In the genomic region with DNA sequence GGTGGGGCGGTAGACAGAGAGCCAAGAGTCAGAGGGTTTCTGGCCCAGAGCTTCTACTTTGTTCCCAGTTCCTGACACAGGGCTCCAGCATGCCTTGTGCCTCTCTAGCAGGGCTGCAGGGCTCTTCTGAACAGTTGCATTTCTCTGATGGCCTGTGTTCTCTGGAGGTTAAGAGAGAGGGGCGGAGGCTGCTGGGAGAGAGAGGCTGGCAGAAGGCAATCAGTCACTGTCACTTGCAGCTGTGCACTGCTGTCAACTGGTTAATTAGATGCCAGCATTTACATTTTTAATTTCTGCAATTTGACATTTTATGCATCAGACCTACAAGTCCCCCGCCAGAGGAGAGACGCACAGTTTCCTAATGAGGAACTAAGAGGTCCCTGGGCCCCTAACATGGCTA, we compare ENCODE assay signal across 23 mouse cellular contexts.
DNase-seq lines count a peak whose midpoint lies in the region; ATAC-seq and TF ChIP-seq lines count a peak whose summit lies in the region.
"Had no signal": no experiment of that assay in that cellular context is flagged by ENCODE, and none has a peak within 500 bp of the region (broad histone marks: within the 10 kb centered on the region; RNA-seq: fewer than 3 reads in every experiment).

No protein-coding gene starts in this region.

- peaks cover 7% of the 10 kb centered on the region for H3K4me1 ChIP-seq in forebrain, embryonic 15.5 days
- H3K4me1 ChIP-seq in forebrain, embryonic 12.5 days: no peaks in the 10 kb centered on the region
- H3K4me1 ChIP-seq in neural tube, embryonic 11.5 days (ENCODE audit: control insufficient read depth, insufficient read depth, low read length): no peaks in the 10 kb centered on the region
- peaks cover 5% of the 10 kb centered on the region; the same call in 1 of the 2 replicates for H3K4me1 ChIP-seq in hindbrain, embryonic 14.5 days (replicated peaks; ENCODE audit: control insufficient read depth, insufficient read depth, low read length)
- no peaks in the 10 kb centered on the region for H3K4me1 ChIP-seq in cerebellum, adult 2 months (ENCODE audit: control insufficient read depth, insufficient read depth, low read length)
- H3K4me1 ChIP-seq: heart, embryonic 15.5 days; limb, embryonic 13.5 days; liver, embryonic 15.5 days; stomach, embryonic 15.5 days had no signal

- no peaks in the 10 kb centered on the region for H3K9me3 ChIP-seq in forebrain, embryonic 15.5 days
- no peaks in the 10 kb centered on the region for H3K9me3 ChIP-seq in forebrain, embryonic 12.5 days
- H3K9me3 ChIP-seq in neural tube, embryonic 11.5 days (ENCODE audit: control insufficient read depth, low read length): no peaks in the 10 kb centered on the region
- no peaks in the 10 kb centered on the region for H3K9me3 ChIP-seq in hindbrain, embryonic 14.5 days (ENCODE audit: control insufficient read depth, low read length)
- H3K9me3 ChIP-seq: heart, embryonic 15.5 days; limb, embryonic 13.5 days; liver, embryonic 15.5 days; megakaryocyte, embryonic 14.5 days; stomach, embryonic 15.5 days had no signal

- no peak overlapping the region for H3K9ac ChIP-seq in forebrain, embryonic 15.5 days (replicated peaks)
- no peak overlapping the region for H3K9ac ChIP-seq in forebrain, embryonic 12.5 days
- no peak overlapping the region for H3K9ac ChIP-seq in neural tube, embryonic 11.5 days (ENCODE audit: low read length)
- no peak overlapping the region for H3K9ac ChIP-seq in hindbrain, embryonic 14.5 days
- H3K9ac ChIP-seq: heart, embryonic 15.5 days; limb, embryonic 13.5 days; liver, embryonic 15.5 days; stomach, embryonic 15.5 days had no signal

- peak overlapping the region; percentile 37; the same call in 1 of the 2 replicates for H3K27ac ChIP-seq in forebrain, embryonic 15.5 days (replicated peaks)
- H3K27ac ChIP-seq in forebrain, embryonic 12.5 days: no peak overlapping the region
- no peak overlapping the region for H3K27ac ChIP-seq in neural tube, embryonic 11.5 days (ENCODE audit: low read depth, low read length)
- H3K27ac ChIP-seq in hindbrain, embryonic 14.5 days: peak overlapping the region; percentile 44
- H3K27ac ChIP-seq in cerebellum, adult 2 months (ENCODE audit: insufficient read depth, low read length): no peak overlapping the region
- H3K27ac ChIP-seq: heart, embryonic 15.5 days; limb, embryonic 13.5 days; liver, embryonic 15.5 days; stomach, embryonic 15.5 days had no signal

- WGBS in forebrain, embryonic 15.5 days: 69% methylated on average over 4 of the region's 4 CpGs
- 77% methylated on average over 4 of the region's 4 CpGs for WGBS in forebrain, embryonic 12.5 days
- 77% methylated on average over 4 of the region's 4 CpGs for WGBS in neural tube, embryonic 11.5 days
- 49% methylated on average over 4 of the region's 4 CpGs for WGBS in hindbrain, embryonic 14.5 days
- WGBS in cerebellum, adult 2 months: 84% methylated on average over 4 of the region's 4 CpGs

- DNase-seq in neural tube, embryonic 11.5 days (ENCODE audit: low spot score): peak; percentile 31
- no peak for DNase-seq in neural tube, embryonic 10.5 days (ENCODE audit: extremely low spot score, low spot score)
- peak; percentile 37 for DNase-seq in hindbrain, embryonic 14.5 days (ENCODE audit: low spot score)
- DNase-seq in kidney, postnatal 14 days: no peak
- DNase-seq in cerebellum, adult 2 months: no peak
- DNase-seq: adrenal gland, postnatal 14 days; B cell, adult 2 months; cerebellum, adult 18-20 months; kidney, adult 2 months; kidney, postnatal 25 days; spleen, adult 18-20 months; thymus, postnatal 25 days had no signal

- H3K27me3 ChIP-seq in forebrain, embryonic 15.5 days: no peaks in the 10 kb centered on the region
- H3K27me3 ChIP-seq in forebrain, embryonic 12.5 days: no peaks in the 10 kb centered on the region
- no peaks in the 10 kb centered on the region for H3K27me3 ChIP-seq in neural tube, embryonic 11.5 days (ENCODE audit: control insufficient read depth, insufficient read depth, low read length)
- no peaks in the 10 kb centered on the region for H3K27me3 ChIP-seq in hindbrain, embryonic 14.5 days (ENCODE audit: control insufficient read depth, insufficient read depth, low read length)
- no peaks in the 10 kb centered on the region for H3K27me3 ChIP-seq in cerebellum, adult 2 months (ENCODE audit: control insufficient read depth, insufficient read depth, low read length)
- H3K27me3 ChIP-seq: heart, embryonic 15.5 days; limb, embryonic 13.5 days; liver, embryonic 15.5 days; megakaryocyte, embryonic 14.5 days; Patski; stomach, embryonic 15.5 days had no signal

- peaks cover 34% of the 10 kb centered on the region for H3K36me3 ChIP-seq in forebrain, embryonic 15.5 days
- H3K36me3 ChIP-seq in forebrain, embryonic 12.5 days (replicated peaks): 0 out of 2 replicates have a peak, but pooled peaks cover 4% of the 10 kb centered on the region
- H3K36me3 ChIP-seq in neural tube, embryonic 11.5 days (ENCODE audit: control insufficient read depth, insufficient read depth, low read length): no peaks in the 10 kb centered on the region
- peaks cover 51% of the 10 kb centered on the region for H3K36me3 ChIP-seq in hindbrain, embryonic 14.5 days (replicated peaks; ENCODE audit: control insufficient read depth, insufficient read depth)
- H3K36me3 ChIP-seq: liver, embryonic 15.5 days; stomach, embryonic 15.5 days had no signal

- no peak for TF ChIP-seq POLR2A in cerebellum, adult 2 months (IDR thresholded peaks at IDR 0.05; ENCODE audit: borderline replicate concordance, insufficient read depth, low read length)

- no peak overlapping the region for H3K4me3 ChIP-seq in forebrain, embryonic 15.5 days
- H3K4me3 ChIP-seq in forebrain, embryonic 12.5 days (replicated peaks): no peak overlapping the region
- H3K4me3 ChIP-seq in neural tube, embryonic 11.5 days (ENCODE audit: low read depth, low read length): no peak overlapping the region
- no peak overlapping the region for H3K4me3 ChIP-seq in hindbrain, embryonic 14.5 days (replicated peaks; ENCODE audit: low read length)
- no peak overlapping the region for H3K4me3 ChIP-seq in cerebellum, adult 2 months (replicated peaks; ENCODE audit: insufficient read depth, low read depth, low read length)
- H3K4me3 ChIP-seq: heart, embryonic 15.5 days; limb, embryonic 13.5 days; liver, embryonic 15.5 days; megakaryocyte, embryonic 14.5 days; myocyte; stomach, embryonic 15.5 days had no signal

- H3K4me2 ChIP-seq in forebrain, embryonic 15.5 days (replicated peaks): no peak overlapping the region
- no peak overlapping the region for H3K4me2 ChIP-seq in forebrain, embryonic 12.5 days
- no peak overlapping the region for H3K4me2 ChIP-seq in neural tube, embryonic 11.5 days (ENCODE audit: low read depth)
- no peak overlapping the region for H3K4me2 ChIP-seq in hindbrain, embryonic 14.5 days (replicated peaks)
- H3K4me2 ChIP-seq: heart, embryonic 15.5 days; limb, embryonic 13.5 days; liver, embryonic 15.5 days; stomach, embryonic 15.5 days had no signal

- TF ChIP-seq CTCF in cerebellum, adult 2 months (IDR thresholded peaks at IDR 0.05; ENCODE audit: borderline replicate concordance, insufficient read depth, low read depth, low read length): no peak

- peak; percentile 60 for ATAC-seq in forebrain, embryonic 15.5 days (replicated peaks)
- no peak for ATAC-seq in forebrain, embryonic 12.5 days (ENCODE audit: low FRiP score)
- no peak for ATAC-seq in neural tube, embryonic 11.5 days (ENCODE audit: insufficient read depth, low FRiP score, low TSS enrichment)
- peak; percentile 54; the same call in 1 of the 2 replicates for ATAC-seq in hindbrain, embryonic 14.5 days (ENCODE audit: low FRiP score)
- ATAC-seq: activated CD4-positive, CD25-positive, alpha-beta regulatory T cell, adult 4 months; lung, postnatal 0 days; Patski had no signal

Comparison
In these comparisons a context has a peak if more than half of its experiments do, and no peak if none do; other contexts are left out.
1. ATAC-seq: peak in forebrain, embryonic 15.5 days (single experiment) and hindbrain, embryonic 14.5 days (single experiment); none in forebrain, embryonic 12.5 days (single experiment) and neural tube, embryonic 11.5 days (single experiment).
2. H3K27ac ChIP-seq: peak in forebrain, embryonic 15.5 days (single experiment) and hindbrain, embryonic 14.5 days (single experiment); none in forebrain, embryonic 12.5 days (single experiment), neural tube, embryonic 11.5 days (single experiment) and cerebellum, adult 2 months (single experiment).
3. DNase-seq: peak in neural tube, embryonic 11.5 days (single experiment) and hindbrain, embryonic 14.5 days (single experiment); none in neural tube, embryonic 10.5 days (single experiment), kidney, postnatal 14 days (single experiment) and cerebellum, adult 2 months (0 of 2).